Mouse (Mus musculus) embryonic facial prominence, embryonic 10.5 days (tissue): ENCODE data around the gene Prok2. TPM values are rescaled to one million over a fixed set of nuclear protein-coding genes. Genes with fewer than 3 reads are reported as not detected.

Experiments
- DNase-seq: peaks from one replicate; pipeline ENCODE4 v3.0.0-alpha.2; 2017; ENCODE audit warnings: low spot score
- H3K27ac ChIP-seq: fragments of 300-500 bp; sonication (generic); replicated peaks from 2 replicates; pipeline ENCODE4 v1.5.1; 2016; ENCODE audit warnings: mild to moderate bottlenecking
- H3K27me3 ChIP-seq: fragments of 300-500 bp; sonication (generic); replicated peaks from 2 replicates; pipeline ENCODE4 v1.6.1; 2016; ENCODE audit warnings: low read depth, mild to moderate bottlenecking; ENCODE audit not compliant: poor library complexity, severe bottlenecking
- H3K36me3 ChIP-seq: fragments of 300-500 bp; sonication (generic); replicated peaks from 2 replicates; pipeline ENCODE4 v1.6.1; 2016; ENCODE audit warnings: mild to moderate bottlenecking, moderate library complexity
- H3K4me1 ChIP-seq: fragments of 300-500 bp; sonication (generic); 2 replicates; pipeline ENCODE4 v1.6.1; 2016
- H3K4me3 ChIP-seq: fragments of 300-500 bp; sonication (generic); 2 replicates; pipeline ENCODE4 v1.5.1; 2016; ENCODE audit warnings: mild to moderate bottlenecking, moderate library complexity
- H3K9me3 ChIP-seq: fragments of 300-500 bp; sonication (generic); 2 replicates; pipeline ENCODE4 v1.6.1; 2016; ENCODE audit warnings: mild to moderate bottlenecking
- WGBS: fragments of 180-500 bp; shearing (Covaris S2); methylation state at CpG from one replicate; pipeline ENCODE4 v1.1.7; 2016; 5-methylcytosine and 5-hydroxymethylcytosine counted together
- polyA plus RNA-seq: library from polyadenylated mRNA; unstranded; fragments of >200 nt; fragmentation: Nextera tagmentation; extraction: Ambion mirVana; gene quantifications from 2 replicates; pipeline ENCODE4 v1.2.1, GENCODE M21; 2016

Prok2 gene
- polyA plus RNA-seq, 1 experiment from 2014 or later: 0.34 TPM

- no peaks in the 10 kb centered on the region for H3K36me3 ChIP-seq
- DNase-seq: no peak
- no peak overlapping the region for H3K27ac ChIP-seq
- no peaks in the 10 kb centered on the region for H3K4me1 ChIP-seq
- no peak overlapping the region for H3K4me3 ChIP-seq
- H3K9me3 ChIP-seq: no peaks in the 10 kb centered on the region
- 54% methylated on average over 5 of the region's 5 CpGs for WGBS
- peaks cover 21% of the 10 kb centered on the region for H3K27me3 ChIP-seq
These were observed 41.3 kb downstream of the Prok2 start for GRCm38 (mm10) chr6:99684899-99685298.

- no peaks in the 10 kb centered on the region for H3K9me3 ChIP-seq
- no peaks in the 10 kb centered on the region for H3K4me1 ChIP-seq
- 89% methylated on average over 5 of the region's 5 CpGs for WGBS
- peaks cover 12% of the 10 kb centered on the region; the same call in 1 of the 2 replicates for H3K27me3 ChIP-seq
- no peak overlapping the region for H3K4me3 ChIP-seq
- DNase-seq: no peak
- no peaks in the 10 kb centered on the region for H3K36me3 ChIP-seq
- no peak overlapping the region for H3K27ac ChIP-seq
These were observed 42.2 kb downstream of the Prok2 start for GRCm38 (mm10) chr6:99683974-99684373.

DNA sequence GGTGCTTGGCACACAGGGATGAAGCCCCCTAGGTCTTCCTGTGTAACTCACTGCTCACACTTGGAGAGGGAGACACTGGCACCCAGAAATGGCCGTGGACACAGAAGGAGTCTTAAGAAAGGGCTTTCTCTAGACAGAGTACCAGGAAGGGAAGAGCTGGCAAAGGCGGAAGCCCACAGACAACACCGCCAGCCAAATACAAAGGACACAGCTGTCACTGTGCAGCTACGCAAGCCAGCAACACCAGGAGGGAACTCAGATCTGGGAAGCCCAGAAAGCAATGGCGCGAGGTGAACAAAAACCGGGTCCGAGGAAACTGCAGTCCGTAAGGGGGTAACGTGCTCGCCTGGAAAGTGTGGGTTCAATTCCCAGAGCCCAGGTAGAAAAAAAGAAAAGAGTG, 48.1 kb downstream of the Prok2 start:
- 86% methylated on average over 11 of the region's 11 CpGs for WGBS

DNA sequence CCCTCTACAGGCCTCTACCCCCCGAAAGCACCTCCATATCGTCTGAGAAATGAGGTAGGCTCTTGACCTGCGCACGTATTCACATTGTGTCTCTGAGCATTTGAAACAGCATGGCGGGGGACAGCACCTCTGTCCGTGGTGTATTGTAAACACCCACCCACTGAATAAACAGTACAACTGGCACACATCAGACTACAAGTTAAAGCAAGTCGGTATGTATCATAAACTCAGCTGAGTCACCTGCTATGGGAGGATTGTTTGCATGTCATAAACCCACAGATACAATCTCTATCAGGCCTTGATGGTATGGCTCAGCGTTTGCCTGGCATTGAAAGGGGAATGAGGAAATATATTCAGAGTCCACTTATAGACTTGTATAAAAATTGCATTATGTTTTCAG, 48.9 kb downstream of the Prok2 start:
- no peaks in the 10 kb centered on the region for H3K36me3 ChIP-seq
- no peak overlapping the region for H3K27ac ChIP-seq
- no peak for DNase-seq
- H3K27me3 ChIP-seq: no peaks in the 10 kb centered on the region
- H3K4me1 ChIP-seq: no peaks in the 10 kb centered on the region
- WGBS: 90% methylated on average over 8 of the region's 8 CpGs
- no peak overlapping the region for H3K4me3 ChIP-seq
- no peaks in the 10 kb centered on the region for H3K9me3 ChIP-seq

More for the DNA sequence above, 48.1 kb downstream of the Prok2 start:
- no peak overlapping the region for H3K27ac ChIP-seq
- no peaks in the 10 kb centered on the region for H3K9me3 ChIP-seq
- no peak overlapping the region for H3K4me3 ChIP-seq
- DNase-seq: no peak
- no peaks in the 10 kb centered on the region for H3K4me1 ChIP-seq
- H3K27me3 ChIP-seq: no peaks in the 10 kb centered on the region
- no peaks in the 10 kb centered on the region for H3K36me3 ChIP-seq

- Histone ChIP-seq H3K27me3 (no peaks in the 10 kb centered on the region), H3K27ac (no peak overlapping the region), H3K9me3 (no peaks in the 10 kb centered on the region), H3K36me3 (no peaks in the 10 kb centered on the region), H3K4me1 (peaks cover 13% of the 10 kb centered on the region), H3K4me3 (no peak overlapping the region)
- no peak for DNase-seq
- 86% methylated on average over 4 of the region's 4 CpGs for WGBS
These were observed 51.7 kb downstream of the Prok2 start for GRCm38 (mm10) chr6:99674482-99674881.

GRCm38 (mm10) chr6:99671768-99672167, 54.4 kb downstream of the Prok2 start:
- Histone ChIP-seq H3K27me3 (peaks cover 22% of the 10 kb centered on the region; the same call in 1 of the 2 replicates), H3K27ac (no peak overlapping the region), H3K36me3 (no peaks in the 10 kb centered on the region), H3K4me3 (no peak overlapping the region), H3K4me1 (peaks cover 28% of the 10 kb centered on the region), H3K9me3 (no peaks in the 10 kb centered on the region)
- 70% methylated on average over 3 of the region's 3 CpGs for WGBS
- no peak for DNase-seq

GRCm38 (mm10) chr6:99670481-99671119, 55.6 kb downstream of the Prok2 start:
- H3K27me3 ChIP-seq: peaks cover 22% of the 10 kb centered on the region; the same call in 1 of the 2 replicates
- H3K9me3 ChIP-seq: no peaks in the 10 kb centered on the region
- H3K4me1 ChIP-seq: peaks cover 40% of the 10 kb centered on the region
- DNase-seq: peak; percentile 64
- H3K27ac ChIP-seq: no peak overlapping the region
- WGBS: 78% methylated on average over 7 of the region's 7 CpGs
- no peaks in the 10 kb centered on the region for H3K36me3 ChIP-seq
- no peak overlapping the region for H3K4me3 ChIP-seq

DNA sequence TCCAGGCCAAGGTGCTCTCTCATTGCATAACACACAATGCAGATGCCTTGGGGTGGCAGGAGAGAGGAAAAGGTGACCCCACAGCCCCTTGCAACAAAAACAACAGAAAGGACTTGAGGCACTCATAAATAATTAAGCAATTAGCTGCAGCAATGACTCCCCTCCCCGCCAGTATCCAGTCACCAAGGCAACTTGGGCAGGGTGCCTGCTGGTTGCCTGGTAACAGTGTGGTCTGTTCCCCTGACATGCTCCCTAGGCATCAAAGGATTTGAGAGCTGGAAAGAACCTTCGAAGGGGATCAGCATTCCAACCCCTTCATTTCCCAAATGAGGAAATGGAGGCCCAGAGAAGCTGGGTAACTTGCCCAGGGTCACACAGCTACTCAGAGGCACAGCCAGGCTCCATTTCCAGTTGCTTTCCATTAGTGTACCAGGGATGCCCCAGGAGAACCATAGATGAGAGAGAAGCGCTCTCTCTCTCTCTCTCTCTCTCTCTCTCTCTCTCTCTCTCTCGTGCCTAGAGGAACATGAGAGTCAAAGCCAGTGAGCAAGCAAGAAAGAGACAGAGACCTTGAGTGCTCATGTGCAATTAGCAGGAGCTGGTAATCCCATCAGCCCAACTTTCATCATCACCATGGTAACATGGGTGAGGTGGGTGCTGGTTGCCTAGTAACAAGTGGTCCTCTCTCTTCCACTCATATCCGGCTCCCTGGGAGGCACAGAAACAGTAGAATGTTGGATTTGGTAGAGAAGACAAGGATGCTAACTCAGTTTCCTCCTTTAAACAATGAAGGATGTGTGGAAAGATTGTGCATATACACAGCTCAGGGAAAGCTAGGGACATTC, 56.5 kb downstream of the Prok2 start:
- Histone ChIP-seq H3K36me3 (no peaks in the 10 kb centered on the region), H3K27ac (no peak overlapping the region), H3K9me3 (no peaks in the 10 kb centered on the region), H3K27me3 (peaks cover 29% of the 10 kb centered on the region), H3K4me3 (no peak overlapping the region), H3K4me1 (peaks cover 45% of the 10 kb centered on the region)
- no peak for DNase-seq
- WGBS: 29% methylated on average over 5 of the region's 5 CpGs

- no peaks in the 10 kb centered on the region for H3K36me3 ChIP-seq
- 23% methylated on average over 8 of the region's 8 CpGs for WGBS
- H3K27ac ChIP-seq: peak overlapping the region; percentile 94
- peaks cover 37% of the 10 kb centered on the region for H3K27me3 ChIP-seq
- H3K9me3 ChIP-seq: no peaks in the 10 kb centered on the region
- H3K4me1 ChIP-seq: peaks cover 57% of the 10 kb centered on the region
- peak overlapping the region; percentile 91 for H3K4me3 ChIP-seq
- peak; percentile 58 for DNase-seq
These were observed 58.9 kb downstream of the Prok2 start for GRCm38 (mm10) chr6:99667290-99667689.

- H3K9me3 ChIP-seq: no peaks in the 10 kb centered on the region
- no peaks in the 10 kb centered on the region for H3K36me3 ChIP-seq
- peak within 1 kb of the TSS; percentile 91 for H3K4me3 ChIP-seq
- DNase-seq: peak; percentile 81
- peaks cover 57% of the 10 kb centered on the region for H3K4me1 ChIP-seq
- H3K27ac ChIP-seq: peak within 1 kb of the TSS; percentile 94
- H3K27me3 ChIP-seq: peaks cover 37% of the 10 kb centered on the region
- whole genome bisulfite sequencing: under 1% methylated on average over 75 of the region's 75 CpGs
These were observed 59.6 kb downstream of the Prok2 start, which contains the start of the genes Eif4e3 and Gm20696 for GRCm38 (mm10) chr6:99666318-99667171. Gene Eif4e3, minus strand, starts transcription at chr6:99666771. Gene Gm20696, minus strand, starts transcription at chr6:99666797.

DNA sequence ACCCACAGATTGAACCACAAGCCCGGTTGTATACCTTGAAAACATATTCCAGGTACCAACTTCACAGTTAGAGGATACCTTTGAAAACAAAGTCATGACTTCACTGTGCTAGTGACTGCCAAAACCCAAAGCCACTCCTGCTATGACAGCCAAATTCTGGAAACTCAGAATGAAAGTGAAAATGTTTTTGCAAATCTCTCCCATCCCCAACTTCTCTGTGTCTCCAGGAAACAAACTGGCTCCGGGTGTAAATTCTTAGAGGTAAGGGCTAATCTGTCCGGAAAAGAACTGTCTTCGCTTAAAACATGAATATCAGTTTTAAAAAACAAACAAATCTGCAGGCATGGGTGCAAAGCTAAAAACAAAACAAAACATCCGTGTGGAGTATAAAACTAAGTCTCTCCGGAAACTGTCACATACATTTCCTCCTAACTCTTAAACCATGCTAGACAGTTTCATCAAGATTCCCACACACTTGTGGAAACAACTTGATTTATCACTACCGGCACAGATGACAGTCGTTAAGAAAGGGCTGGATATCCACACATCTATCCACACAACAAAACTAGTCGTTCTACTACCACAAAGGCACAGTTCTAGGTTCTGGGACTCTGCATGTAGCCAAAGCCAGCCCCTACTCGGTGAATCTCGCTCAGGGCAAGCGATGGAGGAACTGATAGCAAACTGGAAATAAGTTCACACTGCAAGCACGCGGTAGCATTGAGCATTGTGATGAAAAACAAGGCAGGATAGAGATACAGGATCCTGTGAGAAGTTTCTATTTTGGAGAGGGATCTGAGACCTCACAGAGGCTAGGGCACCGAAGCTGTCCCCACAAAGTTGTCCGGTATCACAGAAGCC, 60.5 kb downstream of the Prok2 start:
- Histone ChIP-seq H3K4me3 (peak overlapping the region; percentile 91), H3K4me1 (peaks cover 63% of the 10 kb centered on the region), H3K36me3 (no peaks in the 10 kb centered on the region), H3K9me3 (no peaks in the 10 kb centered on the region), H3K27ac (peak overlapping the region; percentile 94), H3K27me3 (peaks cover 37% of the 10 kb centered on the region)
- DNase-seq: no peak
- 34% methylated on average over 16 of the region's 16 CpGs for WGBS
